In the genomic region with DNA sequence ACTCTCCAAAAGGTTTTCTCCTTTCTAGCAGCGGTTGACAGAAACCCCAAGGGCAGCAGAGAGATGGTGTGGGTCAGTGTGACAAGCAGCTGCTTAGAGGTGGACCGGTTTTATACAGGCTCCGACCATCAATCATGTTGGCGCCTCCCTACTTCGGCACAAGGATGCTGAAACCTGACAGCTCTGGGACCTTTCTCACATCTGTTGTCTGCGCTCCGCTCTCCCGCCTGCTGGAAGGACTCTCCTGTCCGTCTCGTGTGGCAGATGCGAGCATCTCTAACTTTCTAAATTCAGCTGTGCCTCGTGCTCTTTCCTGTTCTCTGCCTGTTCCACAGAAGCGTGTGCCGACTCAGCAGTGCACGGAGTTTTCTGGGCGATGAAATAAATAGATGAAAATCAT, we compare ENCODE assay signal across 9 mouse cellular contexts. TPM values are rescaled to one million over a fixed set of nuclear protein-coding genes. Genes with fewer than 3 reads are reported as not detected.
DNase-seq lines count a peak whose midpoint lies in the region; ATAC-seq and TF ChIP-seq lines count a peak whose summit lies in the region.
"Had no signal": no experiment of that assay in that cellular context is flagged by ENCODE, and none has a peak within 500 bp of the region (broad histone marks: within the 10 kb centered on the region; RNA-seq: fewer than 3 reads in every experiment).

A gene (minus strand): TSS at position 210 of the 400 bp plus-strand sequence.

- H3K27ac ChIP-seq in kidney, embryonic 14.5 days (ENCODE audit: low read depth, low read length): no peak within 1 kb of the TSS
- H3K27ac ChIP-seq in hindbrain, embryonic 10.5 days: peak within 1 kb of the TSS; percentile 35; the same call in 1 of the 2 replicates
- no peak within 1 kb of the TSS for H3K27ac ChIP-seq in midbrain, postnatal 0 days (ENCODE audit: low read depth, low read length)
- no peak within 1 kb of the TSS for H3K27ac ChIP-seq in left cerebral cortex, adult 2 months

- no peak within 1 kb of the TSS for H3K9ac ChIP-seq in kidney, embryonic 14.5 days (ENCODE audit: low read depth, low read length)
- H3K9ac ChIP-seq in midbrain, postnatal 0 days (replicated peaks; ENCODE audit: low read length, poor library complexity, severe bottlenecking): no peak within 1 kb of the TSS

- peak; percentile 86 for ATAC-seq in kidney, embryonic 14.5 days (ENCODE audit: low FRiP score, low TSS enrichment)
- no peak for ATAC-seq in midbrain, postnatal 0 days (ENCODE audit: low FRiP score)

- H3K36me3 ChIP-seq in kidney, embryonic 14.5 days (ENCODE audit: control insufficient read depth, insufficient read depth, low read length): no peaks in the 10 kb centered on the region
- H3K36me3 ChIP-seq in hindbrain, embryonic 10.5 days: no peaks in the 10 kb centered on the region
- H3K36me3 ChIP-seq in midbrain, postnatal 0 days (ENCODE audit: insufficient read depth, low read length): no peaks in the 10 kb centered on the region

- H3K4me3 ChIP-seq in kidney, embryonic 14.5 days (ENCODE audit: low read length): no peak within 1 kb of the TSS
- H3K4me3 ChIP-seq in hindbrain, embryonic 10.5 days: 0 out of 2 replicates have a peak within 1 kb of the TSS, but pooled peaks have one; percentile 13
- H3K4me3 ChIP-seq in midbrain, postnatal 0 days (ENCODE audit: low read depth, low read length): no peak within 1 kb of the TSS
- no peak within 1 kb of the TSS for H3K4me3 ChIP-seq in left cerebral cortex, adult 2 months

- intact Hi-C loops in left cerebral cortex, adult 2 months (cut with DNase I): no loop called here

- H3K9me3 ChIP-seq in kidney, embryonic 14.5 days (ENCODE audit: control insufficient read depth, low read length): no peaks in the 10 kb centered on the region
- H3K9me3 ChIP-seq in hindbrain, embryonic 10.5 days: no peaks in the 10 kb centered on the region
- no peaks in the 10 kb centered on the region for H3K9me3 ChIP-seq in midbrain, postnatal 0 days (ENCODE audit: low read length)

- no peaks in the 10 kb centered on the region for H3K27me3 ChIP-seq in kidney, embryonic 14.5 days (ENCODE audit: control insufficient read depth, insufficient read depth, low read length)
- H3K27me3 ChIP-seq in hindbrain, embryonic 10.5 days (ENCODE audit: insufficient read depth, poor library complexity, severe bottlenecking): no peaks in the 10 kb centered on the region
- no peaks in the 10 kb centered on the region for H3K27me3 ChIP-seq in midbrain, postnatal 0 days (ENCODE audit: insufficient read depth, low read length)

- TF ChIP-seq CTCF in midbrain, postnatal 0 days (IDR thresholded peaks at IDR 0.05): no peak
- TF ChIP-seq CTCF in left cerebral cortex, adult 2 months (IDR thresholded peaks at IDR 0.05): no peak

- H3K4me1 ChIP-seq in kidney, embryonic 14.5 days (ENCODE audit: control insufficient read depth, insufficient read depth, low read length): 0 out of 2 replicates have a peak, but pooled peaks cover 4% of the 10 kb centered on the region
- H3K4me1 ChIP-seq in hindbrain, embryonic 10.5 days (replicated peaks): peaks cover 27% of the 10 kb centered on the region
- no peaks in the 10 kb centered on the region for H3K4me1 ChIP-seq in midbrain, postnatal 0 days (ENCODE audit: insufficient read depth, low read length)

- DNase-seq in kidney, adult 8-10 months: no peak
- DNase-seq in embryo, embryonic 11 days: peak; percentile 78
- DNase-seq in hindbrain, embryonic 10.5 days (ENCODE audit: low spot score): peak; percentile 63
- DNase-seq in midbrain, postnatal 0 days (ENCODE audit: low spot score): peak; percentile 32
- no peak for DNase-seq in c-Kit-positive CD71-positive TER-119-positive erythroid progenitor cells, embryonic 14.5 days (ENCODE audit: low spot score)
- no peak for DNase-seq in left cerebral cortex, adult 2 months (ENCODE audit: extremely low spot score in 1 of 2, low spot score in 2 of 2)
- no peak for DNase-seq in left cerebral cortex, adult 18-20 months (ENCODE audit: low spot score in 2 of 2)
- DNase-seq: cerebellum, postnatal 25 days had no signal

- no peak within 1 kb of the TSS; the same call in 1 of the 2 replicates for H3K4me2 ChIP-seq in kidney, embryonic 14.5 days (replicated peaks; ENCODE audit: low read depth, low read length)
- H3K4me2 ChIP-seq in midbrain, postnatal 0 days (ENCODE audit: low read depth, low read length, poor library complexity, severe bottlenecking): 0 out of 2 replicates have a peak within 1 kb of the TSS, but pooled peaks have one; percentile 35

- 11% methylated on average over 16 of the region's 16 CpGs for WGBS in kidney, embryonic 14.5 days
- 42% methylated on average over 16 of the region's 16 CpGs for WGBS in hindbrain, embryonic 10.5 days
- WGBS in midbrain, postnatal 0 days: 36% methylated on average over 16 of the region's 16 CpGs

RNA-seq across cellular contexts. Expression of the gene that starts here (rescaled TPM):
- polyA plus RNA-seq in kidney, embryonic 14.5 days (2014; fragmentation: Nextera tagmentation; extraction: Ambion mirVana): 1.5 and 1.9 TPM in 2 replicates
- 4.8 and 6.8 TPM in 2 replicates for polyA plus RNA-seq in hindbrain, embryonic 10.5 days (2016; fragmentation: Nextera tagmentation; extraction: Ambion mirVana)
- total RNA-seq in midbrain, postnatal 0 days (2014; rRNA removed): 2.0 and 3.2 TPM in 2 replicates
- polyA plus RNA-seq in midbrain, postnatal 0 days (2015; fragmentation: Nextera tagmentation; extraction: Ambion mirVana): 0.86 and 1.1 TPM in 2 replicates
- 1 to 10 TPM; 6.0 to 6.1 TPM for total RNA-seq in left cerebral cortex, adult 2 months (2021)
- 1 to 10 TPM; 5.5 to 5.6 TPM for total RNA-seq in left cerebral cortex, adult 18-20 months (2021)

Comparison
In these comparisons a context has a peak if more than half of its experiments do, and no peak if none do; other contexts are left out.
1. DNase-seq: peak in embryo, embryonic 11 days (single experiment), hindbrain, embryonic 10.5 days (single experiment) and midbrain, postnatal 0 days (single experiment); none in kidney, adult 8-10 months (0 of 2), c-Kit-positive CD71-positive TER-119-positive erythroid progenitor cells, embryonic 14.5 days (single experiment), left cerebral cortex, adult 2 months (0 of 2) and left cerebral cortex, adult 18-20 months (0 of 2).